Mouse (Mus musculus): ENCODE results near the gene Tmem212.
"Not testable (repeated sequence)": the region's sequence is repeated elsewhere in the genome, so short reads cannot be mapped to it uniquely, and the experiment has no call there.

The Tmem212 gene

DNA sequence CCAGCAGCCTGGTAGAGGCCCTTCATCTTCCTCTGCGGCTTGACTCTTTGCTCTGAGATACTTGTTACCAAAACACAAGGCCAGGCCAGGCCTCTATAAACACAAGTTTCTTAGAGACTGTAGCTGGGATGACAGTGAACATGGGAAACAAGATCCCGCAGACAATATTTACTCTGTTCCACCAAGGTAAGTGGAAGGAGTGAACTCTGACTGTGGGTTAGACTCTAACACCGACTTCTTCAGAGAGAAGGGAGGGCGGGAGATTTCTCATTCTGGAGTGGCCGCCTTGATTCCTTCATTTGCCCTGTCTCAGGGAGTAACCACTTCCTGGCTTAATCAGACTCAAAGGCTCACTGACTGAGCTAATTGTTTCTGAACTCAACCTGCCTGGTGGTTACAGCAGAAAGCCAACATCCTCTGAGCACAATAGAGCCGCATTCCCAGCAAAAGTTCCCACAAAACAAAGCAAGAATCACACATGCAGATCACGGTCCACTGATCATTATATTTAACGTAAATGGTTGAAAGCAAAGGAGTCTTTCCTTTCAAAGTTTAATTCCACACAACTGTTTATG is at the start of gene Tmem212:
Gene Tmem212, minus strand, starts transcription at position 51 of the 575 bp plus-strand sequence.
- DNase-seq = no peak

DNA sequence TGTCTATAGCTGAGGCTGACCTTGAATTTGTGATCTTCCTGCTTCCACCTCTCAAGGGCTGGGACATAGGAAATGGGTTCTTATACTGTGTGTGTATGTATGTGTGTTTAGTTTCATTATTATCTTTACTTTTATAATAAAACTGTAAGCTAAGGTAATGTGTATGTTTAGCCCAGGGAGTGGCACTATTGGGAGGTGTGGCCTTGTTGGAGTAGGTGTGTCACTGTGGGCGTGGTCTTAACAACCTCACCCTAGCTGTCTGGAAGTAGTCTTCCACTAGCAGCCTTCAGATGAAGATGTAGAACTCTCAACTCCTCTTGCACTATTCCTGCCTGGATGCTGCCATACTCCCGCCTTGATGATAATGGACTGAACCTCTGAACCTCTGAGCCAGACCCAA is 49.2 kb upstream of the Tmem212 start:
- not testable (repeated sequence) for DNase-seq

GRCm38 (mm10) chr3:27942991-27943390 is 46.8 kb upstream of the Tmem212 start:
- DNase-seq = no peak

DNA sequence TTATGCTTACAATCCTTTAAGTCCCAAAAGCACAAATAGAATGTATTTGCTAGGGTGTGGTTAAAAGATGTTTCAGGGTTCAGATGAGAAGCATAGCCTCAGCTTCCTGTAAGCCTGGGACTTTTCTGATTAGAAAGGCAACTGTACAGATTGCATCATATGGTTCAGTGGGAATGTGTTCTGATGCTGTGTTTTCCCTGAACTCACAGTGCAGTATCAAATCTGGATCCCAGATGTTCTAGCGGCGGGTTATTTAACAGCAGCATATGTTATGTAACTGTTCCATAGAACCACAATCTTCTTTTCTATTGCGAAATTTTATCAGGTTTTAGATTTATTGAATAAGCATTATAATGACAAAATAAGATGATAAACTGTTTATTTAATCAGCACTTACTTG is 45.5 kb upstream of the Tmem212 start:
- DNase-seq = no peak

DNA sequence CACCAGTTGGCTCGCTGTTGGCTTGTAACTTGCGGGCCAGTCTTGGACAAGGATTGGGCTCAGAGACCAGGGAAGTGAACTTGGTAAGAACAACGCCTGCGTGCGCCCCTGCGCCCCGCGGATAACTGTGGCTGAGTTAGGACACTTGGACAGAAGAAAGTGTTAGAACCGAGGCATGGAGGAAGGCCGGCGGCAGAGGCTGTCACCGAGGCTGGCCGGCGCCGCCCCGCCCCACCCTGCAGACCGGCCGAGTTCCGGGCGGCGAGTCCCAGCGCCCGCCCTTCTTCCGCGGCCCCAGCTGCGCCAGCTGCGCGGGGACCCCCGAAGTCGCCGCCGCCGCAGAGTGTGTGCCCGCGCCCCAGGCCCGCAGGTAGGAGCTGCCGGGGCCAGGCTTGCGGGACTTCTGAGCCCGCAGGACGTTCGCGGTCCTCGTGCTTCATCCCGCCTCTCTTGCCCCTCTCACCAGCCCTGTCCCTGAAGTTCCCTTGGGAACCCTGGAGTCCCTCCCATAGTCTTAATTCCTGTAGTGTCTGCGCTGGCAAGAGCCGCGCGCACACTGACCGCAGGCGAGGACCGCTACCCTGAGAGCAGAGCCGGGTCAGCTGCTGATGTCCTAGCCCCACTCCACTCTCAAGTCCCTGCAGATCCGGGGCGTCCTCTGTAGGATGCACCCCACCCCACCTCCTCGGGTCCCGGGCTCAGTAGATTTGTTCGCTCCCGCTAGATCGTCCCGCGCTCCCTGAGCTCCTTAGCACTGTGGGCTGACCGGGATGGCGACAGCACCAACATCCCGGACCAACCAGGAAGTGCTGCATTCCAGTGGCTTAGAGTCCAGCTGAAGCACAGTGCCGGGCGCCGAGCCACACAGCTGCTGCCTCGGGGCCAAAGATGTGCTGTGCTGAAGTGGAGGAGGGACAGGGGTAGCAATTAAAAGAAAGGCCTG is 42.5 kb upstream of the Tmem212 start, which contains the start of gene Pld1:
Gene Pld1, plus strand, starts transcription at position 315 of the 943 bp plus-strand sequence.
- DNase-seq = peak; percentile 43

GRCm38 (mm10) chr3:27937144-27938110 is 41.3 kb upstream of the Tmem212 start:
- DNase-seq = no peak

- DNase-seq = no peak
Observed at GRCm38 (mm10) chr3:27936731-27937130, 40.6 kb upstream of the Tmem212 start.

DNA sequence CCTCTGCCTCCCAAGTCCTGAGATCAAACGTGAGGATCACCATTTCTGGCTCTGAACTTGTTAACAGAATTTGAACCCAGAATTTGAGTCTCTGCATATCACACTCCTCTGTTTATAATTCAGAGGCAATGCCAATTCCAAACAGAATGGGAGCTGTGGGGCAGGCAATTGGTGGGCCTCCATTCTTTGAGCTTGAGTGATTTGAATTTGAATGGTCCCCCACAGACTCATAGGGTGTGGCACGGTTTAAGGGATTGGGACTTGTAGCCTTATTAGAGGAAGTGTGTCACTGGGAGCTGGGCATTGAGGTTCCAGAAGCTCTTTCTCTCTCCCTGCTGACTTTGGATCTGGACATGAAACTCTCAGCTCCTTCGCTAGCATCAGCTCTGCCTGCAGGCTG is 39.5 kb upstream of the Tmem212 start:
- DNase-seq = no peak

DNA sequence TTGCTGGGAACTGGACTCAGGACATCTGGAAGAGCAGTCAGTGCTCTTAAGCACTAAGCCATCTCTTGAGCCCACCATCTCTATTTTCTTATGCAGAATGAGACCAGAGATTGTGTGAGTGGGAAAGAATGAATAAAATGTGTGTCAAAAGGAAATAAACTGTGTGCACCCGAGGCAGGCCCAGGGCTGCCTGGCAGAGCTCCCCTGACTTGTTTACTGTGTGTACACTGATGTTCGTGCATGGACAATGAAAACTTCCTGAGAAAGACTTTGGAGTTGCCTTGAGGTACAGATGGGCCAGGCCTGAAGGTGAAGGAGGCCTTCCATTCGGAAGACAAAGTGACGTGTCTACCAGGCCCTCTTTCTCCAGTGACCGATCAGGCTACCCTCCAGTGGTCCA is 36.2 kb upstream of the Tmem212 start:
- no peak for DNase-seq

GRCm38 (mm10) chr3:27929219-27929618 is 33.1 kb upstream of the Tmem212 start:
- peak; percentile 11 for DNase-seq

DNA sequence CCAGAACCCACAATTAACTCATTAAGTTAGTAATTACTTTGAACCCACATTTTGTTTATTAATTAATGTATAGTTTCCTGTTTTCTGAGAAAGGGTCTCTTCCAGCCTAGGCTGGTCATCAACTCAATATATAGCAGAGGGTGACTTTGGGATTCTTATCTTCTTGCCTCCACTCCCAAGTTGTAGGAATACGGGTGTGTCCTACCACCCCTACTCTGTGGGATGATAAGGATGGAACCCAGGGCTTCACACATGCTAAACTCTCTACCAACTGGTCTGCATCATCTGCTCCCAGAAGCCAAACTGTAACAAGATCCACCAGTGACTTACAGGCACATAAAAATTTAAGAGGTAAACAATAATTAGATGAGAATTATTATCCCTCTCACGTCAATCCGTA is 27.9 kb upstream of the Tmem212 start:
- no peak for DNase-seq

- no peak for DNase-seq
Observed at GRCm38 (mm10) chr3:27921268-27922020, 25.3 kb upstream of the Tmem212 start.

DNA sequence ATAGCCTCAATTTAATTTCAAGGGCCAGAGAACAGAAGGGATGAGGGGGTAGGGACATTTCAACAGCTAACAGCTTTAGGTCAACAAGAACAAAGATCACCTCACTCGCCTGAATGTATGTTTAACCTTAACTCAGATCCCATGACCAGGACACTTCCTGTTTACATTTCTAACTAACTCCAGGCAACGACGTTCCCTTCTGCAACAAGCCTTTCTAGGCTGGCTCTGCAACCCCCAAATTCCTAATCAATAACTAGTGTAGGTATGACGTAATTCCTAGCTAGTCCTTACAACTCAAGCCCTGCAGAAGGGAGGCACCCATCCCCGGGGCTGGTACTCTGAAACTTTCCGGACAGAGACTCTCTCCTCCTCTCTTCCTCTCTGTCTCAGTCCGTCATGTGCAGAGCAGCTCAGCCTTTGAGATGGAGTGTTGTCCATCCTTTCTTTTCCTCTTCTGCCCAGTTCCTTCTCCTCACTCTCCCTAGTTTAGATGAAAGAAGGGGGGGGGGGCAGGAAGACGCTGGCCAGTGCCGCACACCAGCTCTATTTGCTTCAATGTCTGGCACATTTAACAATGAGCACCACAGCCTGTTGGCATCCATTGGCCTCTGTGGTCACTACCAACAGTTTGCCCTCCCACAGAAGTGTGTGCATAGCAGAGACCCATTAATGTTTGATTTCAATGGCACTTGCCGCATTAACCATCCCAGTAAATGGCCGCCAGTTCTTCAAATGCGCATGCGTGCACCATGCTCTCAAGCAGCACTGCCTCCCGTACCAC is 22.7 kb upstream of the Tmem212 start:
- DNase-seq = no peak

DNA sequence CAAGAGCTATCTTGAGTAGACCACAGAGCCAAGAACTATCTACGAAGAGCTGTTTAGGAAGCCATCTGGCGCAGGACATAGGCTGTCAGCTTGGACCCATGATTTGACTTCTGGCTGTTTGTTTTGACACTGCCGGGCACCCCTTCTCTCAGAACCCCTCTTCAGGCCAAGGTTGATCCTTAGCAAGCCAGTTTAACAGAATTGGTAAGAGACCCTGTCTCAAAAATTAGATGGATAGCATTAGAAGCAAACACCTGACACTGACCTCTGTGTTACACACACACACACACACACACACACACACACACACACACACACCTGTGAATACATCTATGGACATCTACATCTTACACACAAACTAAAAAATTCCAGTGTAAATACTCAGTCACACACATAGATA is 12.8 kb upstream of the Tmem212 start:
- no peak for DNase-seq

DNA sequence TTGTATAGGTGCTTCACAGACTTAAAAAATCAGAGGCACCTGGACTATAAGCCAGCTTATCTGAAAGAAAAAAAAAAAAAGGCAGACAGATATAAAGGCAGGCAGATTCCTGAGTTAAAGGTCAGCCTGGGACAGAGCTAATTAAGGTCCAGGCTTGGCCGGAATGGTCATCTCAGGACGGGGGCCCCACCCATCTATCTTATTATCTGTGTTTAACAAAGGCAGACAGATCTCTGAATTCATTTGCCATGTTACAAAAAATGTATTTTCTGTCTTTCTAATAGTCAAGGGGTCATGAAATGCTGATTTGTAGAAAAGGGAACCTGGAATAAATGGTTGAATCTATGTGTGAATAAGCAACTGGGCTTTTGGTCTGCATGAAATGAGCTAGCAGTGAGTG is 12.1 kb upstream of the Tmem212 start:
- no peak for DNase-seq

GRCm38 (mm10) chr3:27907301-27907700 is 11.1 kb upstream of the Tmem212 start:
- no peak for DNase-seq

- DNase-seq = no peak
Observed at GRCm38 (mm10) chr3:27906647-27907209, 10.6 kb upstream of the Tmem212 start.

- DNase-seq = no peak
Observed at GRCm38 (mm10) chr3:27904659-27905330, 8.6 kb upstream of the Tmem212 start.

DNA sequence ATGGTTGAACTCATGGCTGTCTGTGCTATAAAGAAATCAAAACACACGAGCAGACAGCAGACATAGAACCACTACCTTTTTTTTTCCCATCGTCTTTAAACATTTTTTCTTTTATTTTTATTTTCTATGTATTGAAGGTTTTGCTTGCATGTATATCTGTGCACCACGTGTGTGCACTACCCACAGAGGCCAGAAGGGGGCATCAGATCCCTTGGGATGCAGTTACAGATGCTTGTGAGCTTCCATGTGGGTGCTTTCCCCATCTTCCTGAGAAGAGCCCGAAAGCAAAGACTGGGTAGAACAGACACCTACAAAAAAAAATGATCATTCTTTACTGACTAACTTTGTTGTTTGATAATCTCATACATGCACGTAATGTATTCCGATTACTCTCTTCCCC is 5.7 kb upstream of the Tmem212 start:
- no peak for DNase-seq

- DNase-seq = no peak
Observed at GRCm38 (mm10) chr3:27899012-27899726, 3.0 kb upstream of the Tmem212 start.
